In the genomic region with DNA sequence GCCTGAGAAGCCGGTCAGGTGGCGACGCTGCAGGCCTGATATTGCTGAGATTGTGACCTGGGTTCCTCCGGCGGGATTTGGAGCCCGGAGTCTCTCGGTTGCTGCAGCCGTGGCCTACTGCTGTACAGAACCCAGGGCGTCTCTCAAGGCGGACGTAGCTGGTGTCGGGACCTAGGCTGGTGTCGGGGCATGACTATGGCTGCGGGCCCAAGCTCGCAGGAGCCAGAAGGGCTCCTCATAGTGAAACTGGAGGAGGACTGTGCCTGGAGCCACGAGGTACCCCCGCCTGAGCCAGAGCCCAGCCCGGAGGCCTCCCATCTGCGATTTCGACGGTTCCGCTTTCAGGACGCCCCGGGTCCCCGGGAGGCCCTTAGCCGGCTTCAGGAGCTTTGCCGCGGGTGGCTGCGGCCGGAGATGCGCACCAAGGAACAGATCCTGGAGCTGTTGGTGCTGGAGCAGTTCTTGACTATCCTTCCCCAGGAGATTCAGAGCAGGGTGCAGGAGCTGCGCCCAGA, we compare ENCODE assay signal across 7 mouse cellular contexts. TPM values are rescaled to one million over a fixed set of nuclear protein-coding genes. Genes with fewer than 3 reads are reported as not detected.
A peak's percentile ranks its signal among the peaks of the same experiment; 100 is the strongest.
DNase-seq lines count a peak whose midpoint lies in the region; ATAC-seq and TF ChIP-seq lines count a peak whose summit lies in the region.

No protein-coding gene starts in this region.

- H3K27ac ChIP-seq in lung, embryonic 14.5 days (ENCODE audit: low read depth) = peak overlapping the region; percentile 69
- H3K27ac ChIP-seq in embryonic facial prominence, embryonic 12.5 days = peak overlapping the region; percentile 83
- peak overlapping the region; percentile 93 for H3K27ac ChIP-seq in lung, embryonic 15.5 days

- peaks cover 36% of the 10 kb centered on the region for H3K36me3 ChIP-seq in lung, embryonic 14.5 days (ENCODE audit: insufficient read depth)
- H3K36me3 ChIP-seq in embryonic facial prominence, embryonic 12.5 days = peaks cover 34% of the 10 kb centered on the region
- peaks cover 33% of the 10 kb centered on the region for H3K36me3 ChIP-seq in lung, embryonic 15.5 days

- intact Hi-C loops in heart, postnatal 14 days (cut with DNase I) = loop anchor here (5.0 kb wide), 1 partner anchor 163 kb away; a partner anchor contains a TSS

- H3K4me1 ChIP-seq in lung, embryonic 14.5 days (ENCODE audit: insufficient read depth) = peaks cover 15% of the 10 kb centered on the region
- peaks cover 15% of the 10 kb centered on the region for H3K4me1 ChIP-seq in embryonic facial prominence, embryonic 12.5 days
- H3K4me1 ChIP-seq in lung, embryonic 15.5 days = peaks cover 17% of the 10 kb centered on the region

- peak overlapping the region; percentile 88 for H3K4me3 ChIP-seq in lung, embryonic 14.5 days (ENCODE audit: low read depth, low read length)
- H3K4me3 ChIP-seq in embryonic facial prominence, embryonic 12.5 days = peak overlapping the region; percentile 93
- peak overlapping the region; percentile 84 for H3K4me3 ChIP-seq in lung, embryonic 15.5 days

- H3K9me3 ChIP-seq in lung, embryonic 14.5 days (ENCODE audit: low read depth, low read length) = peaks cover 14% of the 10 kb centered on the region; the same call in 1 of the 2 replicates
- H3K9me3 ChIP-seq in embryonic facial prominence, embryonic 12.5 days = peaks cover 14% of the 10 kb centered on the region
- H3K9me3 ChIP-seq in lung, embryonic 15.5 days = peaks cover 7% of the 10 kb centered on the region; the same call in 1 of the 2 replicates

- H3K27me3 ChIP-seq in lung, embryonic 14.5 days (ENCODE audit: insufficient read depth, low read length) = no peaks in the 10 kb centered on the region
- no peaks in the 10 kb centered on the region for H3K27me3 ChIP-seq in embryonic facial prominence, embryonic 12.5 days
- H3K27me3 ChIP-seq in lung, embryonic 15.5 days = no peaks in the 10 kb centered on the region

- under 1% methylated on average over 32 of the region's 32 CpGs for WGBS in lung, embryonic 14.5 days
- WGBS in embryonic facial prominence, embryonic 12.5 days = 1% methylated on average over 32 of the region's 32 CpGs
- WGBS in lung, embryonic 15.5 days = under 1% methylated on average over 32 of the region's 32 CpGs

- peak overlapping the region; percentile 80 for H3K9ac ChIP-seq in lung, embryonic 14.5 days
- H3K9ac ChIP-seq in embryonic facial prominence, embryonic 12.5 days = peak overlapping the region; percentile 85
- peak overlapping the region; percentile 86 for H3K9ac ChIP-seq in lung, embryonic 15.5 days

- peak overlapping the region; percentile 94 for H3K4me2 ChIP-seq in lung, embryonic 14.5 days
- H3K4me2 ChIP-seq in embryonic facial prominence, embryonic 12.5 days (replicated peaks) = peak overlapping the region; percentile 93
- peak overlapping the region; percentile 80 for H3K4me2 ChIP-seq in lung, embryonic 15.5 days

- no peak for TF ChIP-seq CTCF in lung, embryonic 14.5 days (IDR thresholded peaks at IDR 0.05; ENCODE audit: low read depth)

- no peak for DNase-seq in lung, embryonic 14.5 days
- no peak for DNase-seq in lung, postnatal 25 days (ENCODE audit: low spot score)
- DNase-seq in heart, postnatal 14 days = peak; percentile 34 to 40
- peak; percentile 52 to 81 for DNase-seq in spleen, postnatal 4 days (ENCODE audit: low spot score in 2 of 2)
- DNase-seq in right cerebral cortex, adult 18-20 months = no peak

- peak; percentile 71 for ATAC-seq in lung, embryonic 14.5 days (ENCODE audit: insufficient read depth)
- ATAC-seq in embryonic facial prominence, embryonic 12.5 days (ENCODE audit: insufficient number of reproducible peaks, insufficient read depth, low FRiP score, low TSS enrichment) = no peak; the same call in 1 of the 2 replicates
- ATAC-seq in lung, embryonic 15.5 days (ENCODE audit: borderline replicate concordance, extremely low read depth, low FRiP score, low TSS enrichment) = no peak; the same call in 1 of the 2 replicates

RNA-seq across cellular contexts. Expression of a gene that starts 0.3 kb away (rescaled TPM):
- polyA plus RNA-seq in lung, embryonic 14.5 days (2014; fragmentation: Nextera tagmentation; extraction: Ambion mirVana) = 27.1 and 30.6 TPM in 2 replicates
- 57.6 and 62.8 TPM in 2 replicates for polyA plus RNA-seq in embryonic facial prominence, embryonic 12.5 days (2016; fragmentation: Nextera tagmentation; extraction: Ambion mirVana)
- 10 to 100 TPM in 1 of 2 experiments, 1 to 10 TPM in 1; 8.9 to 10.4 TPM for total RNA-seq in heart, postnatal 14 days (2021)
- polyA plus RNA-seq in lung, embryonic 15.5 days (2015; fragmentation: Nextera tagmentation; extraction: Ambion mirVana) = 41.6 and 48.8 TPM in 2 replicates

RNA-seq across cellular contexts. Expression of a gene that starts 26.3 kb away (rescaled TPM):
- polyA plus RNA-seq in lung, embryonic 14.5 days (2014; fragmentation: Nextera tagmentation; extraction: Ambion mirVana) = not detected in 2 replicates
- not detected in 2 replicates for polyA plus RNA-seq in embryonic facial prominence, embryonic 12.5 days (2016; fragmentation: Nextera tagmentation; extraction: Ambion mirVana)
- not detected for total RNA-seq in heart, postnatal 14 days (2021)
- polyA plus RNA-seq in lung, embryonic 15.5 days (2015; fragmentation: Nextera tagmentation; extraction: Ambion mirVana) = 0.15 TPM in 1 of 2 replicates, not detected in the other

Comparison
In these comparisons a context has a peak if more than half of its experiments do, and no peak if none do; other contexts are left out.
1. DNase-seq: peak in heart, postnatal 14 days (2 of 2) and spleen, postnatal 4 days (2 of 2); none in lung, embryonic 14.5 days (single experiment), lung, postnatal 25 days (single experiment) and right cerebral cortex, adult 18-20 months (single experiment).
2. Peak in every context shown above with its lines, with median percentiles within 50 percentile points of each other: H3K27ac ChIP-seq, H3K4me2 ChIP-seq, H3K4me3 ChIP-seq and H3K9ac ChIP-seq.